Comparison of ENCODE assay signal across 8 mouse cellular contexts in the genomic region with DNA sequence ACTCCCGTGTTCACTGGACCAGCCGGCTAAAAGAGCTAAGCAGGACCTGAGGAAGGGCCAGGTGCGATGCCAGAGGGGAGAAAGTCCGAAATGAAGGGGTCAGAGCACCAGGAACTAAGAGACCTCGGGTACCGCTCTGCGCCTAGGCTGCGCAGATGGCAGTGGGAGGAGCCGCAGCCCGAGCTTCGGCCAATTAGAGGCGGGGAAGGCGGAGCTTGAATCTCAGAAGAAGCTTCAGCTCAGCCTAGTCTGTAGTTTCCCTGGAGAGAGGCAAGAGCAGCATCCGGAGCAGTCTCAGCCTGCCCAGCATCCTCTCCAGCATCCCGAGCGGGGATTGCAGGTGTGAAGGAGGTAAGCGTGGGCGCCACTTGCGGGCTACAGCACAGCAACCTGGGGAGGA. TPM values are rescaled to one million over a fixed set of nuclear protein-coding genes. Genes with fewer than 3 reads are reported as not detected.
DNase-seq lines count a peak whose midpoint lies in the region; ATAC-seq lines count a peak whose summit lies in the region.

Serpini1 (plus strand) TSS at position 256 of the 400 bp plus-strand sequence.

- H3K4me2 ChIP-seq in hindbrain, embryonic 14.5 days (replicated peaks), result peak within 1 kb of the TSS; percentile 88

- under 1% methylated on average over 19 of the region's 19 CpGs for WGBS in hindbrain, embryonic 14.5 days

- H3K4me3 ChIP-seq in hindbrain, embryonic 14.5 days (replicated peaks; ENCODE audit: low read length), result peak within 1 kb of the TSS; percentile 94

- H3K36me3 ChIP-seq in hindbrain, embryonic 14.5 days (replicated peaks; ENCODE audit: control insufficient read depth, insufficient read depth), result no peaks in the 10 kb centered on the region

- peak; percentile 93 for DNase-seq in T-cell, adult 2 months (ENCODE audit: low spot score)
- peak; percentile 93 to 96 for DNase-seq in cerebellum, postnatal 10 days
- DNase-seq in frontal cortex, postnatal 14 days (ENCODE audit: low spot score in 2 of 2), result peak; percentile 89 to 90
- DNase-seq in hindbrain, embryonic 14.5 days (ENCODE audit: low spot score), result peak; percentile 87
- DNase-seq in layer of hippocampus, postnatal 25 days (ENCODE audit: extremely low spot score in 1 of 2, low spot score in 1 of 2), result peak; percentile 80 to 91
- peak; percentile 87 for DNase-seq in lung, postnatal 14 days
- DNase-seq in right cerebral cortex, adult 18-20 months, result peak; percentile 94
- no peak for DNase-seq in yolk sac, embryonic 10.5 days (ENCODE audit: low spot score)

- no peaks in the 10 kb centered on the region for H3K9me3 ChIP-seq in hindbrain, embryonic 14.5 days (ENCODE audit: control insufficient read depth, low read length)

- H3K9ac ChIP-seq in hindbrain, embryonic 14.5 days, result peak within 1 kb of the TSS; percentile 78

- H3K27ac ChIP-seq in hindbrain, embryonic 14.5 days, result peak within 1 kb of the TSS; percentile 78

- H3K4me1 ChIP-seq in hindbrain, embryonic 14.5 days (replicated peaks; ENCODE audit: control insufficient read depth, insufficient read depth, low read length), result peaks cover 19% of the 10 kb centered on the region; the same call in 1 of the 2 replicates

- peak; percentile 95 for ATAC-seq in hindbrain, embryonic 14.5 days (ENCODE audit: low FRiP score)

- no peaks in the 10 kb centered on the region for H3K27me3 ChIP-seq in hindbrain, embryonic 14.5 days (ENCODE audit: control insufficient read depth, insufficient read depth, low read length)

RNA-seq across cellular contexts. Expression of gene Serpini1, which starts in this region (rescaled TPM):
- 177 and 200 TPM in 2 replicates for polyA plus RNA-seq in hindbrain, embryonic 14.5 days (2014; fragmentation: Nextera tagmentation; extraction: Ambion mirVana)
- 100 to 1,000 TPM; 173 to 185 TPM for total RNA-seq in layer of hippocampus, postnatal 25 days (2021)
